In genomic region chr7:118242309-118242708, GRCm38 (mm10) we compare ENCODE assay signal across 8 mouse cellular contexts. TPM values are rescaled to one million over a fixed set of nuclear protein-coding genes. Genes with fewer than 3 reads are reported as not detected.
DNase-seq lines count a peak whose midpoint lies in the region; ATAC-seq and TF ChIP-seq lines count a peak whose summit lies in the region.

No protein-coding gene starts in this region.

- H3K4me2 ChIP-seq in limb, embryonic 14.5 days (replicated peaks; ENCODE audit: low read depth, low read length, severe bottlenecking): peak overlapping the region; percentile 67
- peak overlapping the region; percentile 74 for H3K4me2 ChIP-seq in stomach, embryonic 16.5 days (ENCODE audit: low read depth, low read length)

- H3K4me1 ChIP-seq in cerebellum, adult 2 months (ENCODE audit: control insufficient read depth, insufficient read depth, low read length): peaks cover 6% of the 10 kb centered on the region; the same call in 1 of the 2 replicates
- peaks cover 47% of the 10 kb centered on the region for H3K4me1 ChIP-seq in megakaryocyte, embryonic 14.5 days
- peaks cover 11% of the 10 kb centered on the region for H3K4me1 ChIP-seq in limb, embryonic 14.5 days (ENCODE audit: control insufficient read depth, insufficient read depth, low read length)
- peaks cover 11% of the 10 kb centered on the region for H3K4me1 ChIP-seq in stomach, embryonic 16.5 days (ENCODE audit: control insufficient read depth, insufficient read depth, low read length)

- DNase-seq in cerebellum, adult 2 months: no peak
- DNase-seq in cerebellum, postnatal 4 days (ENCODE audit: low spot score in 2 of 2): no peak
- no peak for DNase-seq in limb, embryonic 14.5 days (ENCODE audit: low spot score)
- no peak for DNase-seq in cerebellum, postnatal 25 days
- no peak for DNase-seq in frontal cortex, postnatal 14 days (ENCODE audit: low spot score in 2 of 2)

- H3K27ac ChIP-seq in cerebellum, adult 2 months (ENCODE audit: insufficient read depth, low read length): peak overlapping the region; percentile 80; the same call in 1 of the 2 replicates
- peak overlapping the region; percentile 91 for H3K27ac ChIP-seq in limb, embryonic 14.5 days (replicated peaks; ENCODE audit: low read depth, low read length)
- H3K27ac ChIP-seq in stomach, embryonic 16.5 days (ENCODE audit: low read length): peak overlapping the region; percentile 99

- ATAC-seq in megakaryocyte, adult 5-6 weeks (ENCODE audit: poor library complexity, severe bottlenecking): no peak
- ATAC-seq in limb, embryonic 14.5 days (ENCODE audit: low FRiP score, low read depth): no peak
- no peak for ATAC-seq in stomach, embryonic 16.5 days (ENCODE audit: insufficient read depth, low FRiP score)

- H3K9me3 ChIP-seq in megakaryocyte, embryonic 14.5 days: no peaks in the 10 kb centered on the region
- H3K9me3 ChIP-seq in limb, embryonic 14.5 days (ENCODE audit: control insufficient read depth, low read length): no peaks in the 10 kb centered on the region
- no peaks in the 10 kb centered on the region for H3K9me3 ChIP-seq in stomach, embryonic 16.5 days (replicated peaks; ENCODE audit: control insufficient read depth, low read length)

- H3K4me3 ChIP-seq in cerebellum, adult 2 months (replicated peaks; ENCODE audit: insufficient read depth, low read depth, low read length): peak overlapping the region; percentile 66
- peak overlapping the region; percentile 99 for H3K4me3 ChIP-seq in megakaryocyte, embryonic 14.5 days (replicated peaks)
- peak overlapping the region; percentile 95 for H3K4me3 ChIP-seq in limb, embryonic 14.5 days (replicated peaks; ENCODE audit: low read length)
- H3K4me3 ChIP-seq in stomach, embryonic 16.5 days (replicated peaks; ENCODE audit: low read length): peak overlapping the region; percentile 98

- TF ChIP-seq CTCF in cerebellum, adult 2 months (IDR thresholded peaks at IDR 0.05; ENCODE audit: borderline replicate concordance, insufficient read depth, low read depth, low read length): no peak

- peak overlapping the region; percentile 92 for H3K9ac ChIP-seq in limb, embryonic 14.5 days (ENCODE audit: low read depth, low read length, severe bottlenecking)
- H3K9ac ChIP-seq in stomach, embryonic 16.5 days (ENCODE audit: low read length): peak overlapping the region; percentile 98

- H3K27me3 ChIP-seq in cerebellum, adult 2 months (ENCODE audit: control insufficient read depth, insufficient read depth, low read length): no peaks in the 10 kb centered on the region
- H3K27me3 ChIP-seq in megakaryocyte, embryonic 14.5 days (replicated peaks): no peaks in the 10 kb centered on the region
- no peaks in the 10 kb centered on the region for H3K27me3 ChIP-seq in limb, embryonic 14.5 days (ENCODE audit: control insufficient read depth, insufficient read depth, low read length)
- no peaks in the 10 kb centered on the region for H3K27me3 ChIP-seq in stomach, embryonic 16.5 days (ENCODE audit: control insufficient read depth, insufficient read depth, low read length)

- 2% methylated on average over 6 of the region's 6 CpGs for WGBS in cerebellum, adult 2 months
- 14% methylated on average over 6 of the region's 6 CpGs for WGBS in limb, embryonic 14.5 days
- 12% methylated on average over 6 of the region's 6 CpGs for WGBS in stomach, embryonic 16.5 days

- no peak for TF ChIP-seq POLR2A in cerebellum, adult 2 months (IDR thresholded peaks at IDR 0.05; ENCODE audit: borderline replicate concordance, insufficient read depth, low read length)
- no peak for TF ChIP-seq POLR2A in limb, embryonic 14.5 days (IDR thresholded peaks at IDR 0.05; ENCODE audit: borderline replicate concordance, extremely low read depth, insufficient read depth, insufficient read length)

- H3K36me3 ChIP-seq in megakaryocyte, embryonic 14.5 days (replicated peaks; ENCODE audit: low read length): peaks cover 8% of the 10 kb centered on the region
- no peaks in the 10 kb centered on the region for H3K36me3 ChIP-seq in limb, embryonic 14.5 days (ENCODE audit: control insufficient read depth, insufficient read depth, low read length)
- H3K36me3 ChIP-seq in stomach, embryonic 16.5 days (ENCODE audit: control insufficient read depth, insufficient read depth, low read length): no peaks in the 10 kb centered on the region

RNA-seq across cellular contexts. Expression of gene Smg1, which starts 1.2 kb away (rescaled TPM):
- polyA plus RNA-seq in cerebellum, adult 2 months (2012; rRNA removed): 118 and 139 TPM in 2 replicates
- 4.3 and 14.1 TPM in 2 replicates for polyA plus RNA-seq in megakaryocyte, embryonic 14.5 days (2012; ENCODE audit: insufficient read depth, low replicate concordance)
- total RNA-seq in megakaryocyte, adult 5-6 weeks (2015): 55.5 and 70.0 TPM in 2 replicates
- total RNA-seq in megakaryocyte, adult 5-6 weeks (2017): 43.3 and 57.1 TPM in 2 replicates
- polyA plus RNA-seq in limb, embryonic 14.5 days (2012; rRNA removed): 42.8 and 45.4 TPM in 2 replicates
- polyA plus RNA-seq in limb, embryonic 14.5 days (2014; fragmentation: Nextera tagmentation; extraction: Ambion mirVana): 21.6 and 23.9 TPM in 2 replicates
- polyA plus RNA-seq in stomach, embryonic 16.5 days (2015; fragmentation: Nextera tagmentation; extraction: Ambion mirVana): 10.6 and 14.2 TPM in 2 replicates
